Mouse (Mus musculus) layer of hippocampus, adult 2 months (tissue): ENCODE measurements around the gene Clock. TPM values are rescaled to one million over a fixed set of nuclear protein-coding genes. Genes with fewer than 3 reads are reported as not detected.

Experiments
- DNase-seq, 2 experiments: peaks; one replicate each; pipeline ENCODE4 v3.0.0; 2022; ENCODE audit warnings: low spot score in 2 of 2
- H3K27ac ChIP-seq: fragments of 200-600 bp; 2 replicates; pipeline ENCODE4 v1.8.1; 2022
- H3K4me3 ChIP-seq: fragments of 200-600 bp; 2 replicates; pipeline ENCODE4 v1.8.1; 2022; ENCODE audit warnings: mild to moderate bottlenecking
- CTCF ChIP-seq: fragments of 200-600 bp; conservative IDR thresholded peaks from 2 replicates; pipeline ENCODE4 v1.8.1; 2022; ENCODE audit warnings: antibody characterized with exemption, mild to moderate bottlenecking, moderate library complexity
- total RNA-seq, 2 experiments: library from RNA; stranded (reverse); gene quantifications; 2 replicates each; pipeline ENCODE4 v1.2.3; 2021

Clock gene
- total RNA-seq, 2 experiments from 2014 or later: 49.5 to 51.9 TPM

GRCm38 (mm10) chr5:76161491-76161890 lies 143.1 kb downstream of the Clock start:
- no peak overlapping the region for H3K27ac ChIP-seq
- no peak for DNase-seq
- H3K4me3 ChIP-seq: no peak overlapping the region
- TF ChIP-seq CTCF: no peak

GRCm38 (mm10) chr5:76160086-76160485 lies 144.5 kb downstream of the Clock start:
- DNase-seq: no peak
- no peak overlapping the region for H3K27ac ChIP-seq
- H3K4me3 ChIP-seq: no peak overlapping the region
- TF ChIP-seq CTCF: no peak

Other genes starting within 250 kb of the Clock start
- 10 to 100 TPM; 16.8 to 18.8 TPM for gene Srd5a3, start 164.5 kb downstream of the Clock start, total RNA-seq
- 10 to 100 TPM; 32.9 to 35.2 TPM for gene Tmem165, start 120.9 kb downstream of the Clock start, total RNA-seq
- not detected for gene Pdcl2, start 26.4 kb upstream of the Clock start, total RNA-seq
- gene Nmu, start 59.0 kb upstream of the Clock start, total RNA-seq: not detected
- not detected for gene Gm7271, start 179.2 kb upstream of the Clock start, total RNA-seq
- 10 to 100 TPM; 60.1 to 61.7 TPM for gene Exoc1, start 224.5 kb upstream of the Clock start, total RNA-seq